Mouse (Mus musculus) lung, postnatal 14 days (tissue): ENCODE data around the gene Mcoln1.

Source experiments
- DNase-seq: peaks from one replicate; pipeline ENCODE4 v3.0.0; 2021

Gene Mcoln1

DNA sequence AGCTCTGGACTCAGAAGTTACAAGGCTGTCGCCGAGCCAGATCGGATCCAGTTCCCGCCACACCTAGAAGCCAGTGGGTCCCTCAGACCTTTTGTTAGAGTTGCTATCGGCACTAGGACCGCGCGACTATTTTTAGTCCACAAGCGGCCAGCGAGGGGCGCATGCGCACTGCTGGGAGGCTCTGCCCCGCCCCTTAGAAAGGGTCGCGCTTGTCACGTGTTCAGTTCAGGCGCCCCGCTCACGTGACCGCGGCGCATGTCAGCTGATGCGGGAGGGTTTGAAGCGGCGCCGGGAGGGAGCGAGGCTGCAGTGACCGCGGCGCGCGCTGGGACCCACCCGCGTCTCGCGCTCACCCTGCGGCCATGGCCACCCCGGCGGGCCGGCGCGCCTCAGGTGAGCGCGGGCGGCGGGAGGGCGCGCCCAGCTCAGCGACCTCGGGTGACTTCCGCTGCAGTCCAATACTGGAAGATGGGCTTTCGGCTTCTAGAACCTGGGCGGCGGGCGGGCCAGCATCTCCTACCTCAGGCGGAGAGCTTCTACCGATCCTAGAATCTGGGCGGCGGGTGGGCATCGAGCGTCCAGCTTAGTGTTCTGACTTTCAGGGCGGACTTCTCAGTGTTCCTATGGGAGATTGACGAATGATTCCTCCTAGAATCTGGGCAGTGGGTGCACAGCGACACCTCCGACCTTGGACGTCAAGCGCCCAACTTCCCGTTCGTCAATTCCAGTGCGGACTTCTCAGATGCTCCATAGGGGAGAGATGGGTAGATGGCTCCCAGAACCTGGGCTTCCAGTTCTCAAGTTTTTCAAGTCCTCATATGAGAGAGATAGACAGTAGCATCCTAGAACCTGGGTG lies at the start of gene Mcoln1:
Gene Mcoln1 (plus strand): TSS at position 223 of the 856 bp plus-strand sequence.
- DNase-seq = peak; percentile 98

DNA sequence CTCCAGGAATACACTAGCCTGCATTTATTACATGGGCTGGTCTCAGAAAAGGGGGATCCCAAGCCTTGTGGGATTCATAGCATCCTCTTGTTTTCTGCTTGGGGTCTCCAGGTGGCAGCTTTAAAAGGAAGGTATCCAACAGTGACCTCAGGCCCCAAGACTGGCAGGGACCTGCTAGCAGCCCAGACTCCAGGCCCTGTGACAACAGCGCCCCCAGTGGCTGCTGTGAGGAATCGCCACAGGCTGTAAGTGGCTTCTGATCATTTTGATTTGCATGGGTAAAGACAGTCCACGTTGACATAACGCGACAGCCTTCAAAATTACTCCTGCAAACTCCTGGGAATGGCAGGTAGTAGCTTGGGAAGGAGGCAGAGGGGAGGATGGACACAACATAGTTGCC lies 49.6 kb upstream of the Mcoln1 start:
- DNase-seq = peak; percentile 66

DNA sequence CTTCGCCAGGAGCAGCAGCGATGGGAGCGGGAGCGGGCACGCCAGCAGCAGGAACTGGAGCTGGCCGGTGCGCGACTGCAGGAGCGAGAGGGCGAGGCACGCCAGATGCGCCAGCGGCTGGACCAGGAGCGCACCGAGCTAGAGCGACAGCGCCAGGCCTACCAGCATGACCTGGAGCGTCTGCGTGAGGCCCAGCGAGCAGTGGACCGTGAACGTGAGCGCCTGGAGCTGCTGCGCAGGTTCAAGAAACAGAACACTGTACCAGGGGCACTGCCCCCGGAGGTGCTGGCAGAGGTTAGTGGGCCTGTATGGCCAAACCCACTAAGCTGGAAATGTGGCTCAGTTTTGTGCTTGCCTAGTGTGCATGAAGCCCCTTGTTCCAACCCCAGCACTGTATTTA lies 48.3 kb upstream of the Mcoln1 start:
- DNase-seq = no peak

DNA sequence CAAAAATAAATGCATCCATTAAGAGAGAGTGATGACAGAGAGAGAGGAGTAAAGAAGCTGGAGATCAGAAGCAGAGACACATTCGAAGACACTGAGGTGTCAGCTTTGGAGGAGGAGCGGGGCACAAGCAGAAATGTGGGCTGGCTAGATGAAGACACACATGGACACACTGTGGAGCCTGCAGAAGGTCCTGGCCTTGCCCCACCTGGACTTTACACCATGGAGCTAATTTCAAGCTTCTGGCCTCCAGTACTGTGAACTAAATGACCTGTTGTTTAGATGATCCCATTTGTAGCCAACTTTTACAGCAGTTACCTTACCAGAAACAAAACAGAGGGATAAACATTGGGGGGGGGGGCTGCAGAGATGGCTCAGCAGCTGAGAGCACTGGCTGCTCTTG lies 37.0 kb upstream of the Mcoln1 start:
- no peak for DNase-seq

DNA sequence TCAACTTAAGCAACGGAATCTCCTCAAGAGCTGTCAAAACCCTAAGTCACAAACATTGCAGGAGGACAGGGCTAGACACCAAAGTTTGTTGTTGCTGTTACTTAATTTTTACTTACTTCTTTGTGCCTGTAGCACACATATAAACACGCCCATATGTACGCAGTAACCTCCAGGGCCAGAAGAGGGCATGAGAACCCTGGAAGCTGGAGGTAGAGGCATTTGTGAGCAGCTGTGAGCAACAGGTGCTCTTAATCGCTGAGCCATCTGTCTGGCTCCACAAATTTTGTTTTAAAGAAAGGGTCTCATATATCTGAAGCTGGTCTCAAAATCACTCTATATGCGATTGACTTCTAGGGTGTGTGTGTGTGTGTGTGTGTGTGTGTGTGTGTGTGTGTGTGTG lies 35.9 kb upstream of the Mcoln1 start:
- DNase-seq = peak; percentile 57

DNA sequence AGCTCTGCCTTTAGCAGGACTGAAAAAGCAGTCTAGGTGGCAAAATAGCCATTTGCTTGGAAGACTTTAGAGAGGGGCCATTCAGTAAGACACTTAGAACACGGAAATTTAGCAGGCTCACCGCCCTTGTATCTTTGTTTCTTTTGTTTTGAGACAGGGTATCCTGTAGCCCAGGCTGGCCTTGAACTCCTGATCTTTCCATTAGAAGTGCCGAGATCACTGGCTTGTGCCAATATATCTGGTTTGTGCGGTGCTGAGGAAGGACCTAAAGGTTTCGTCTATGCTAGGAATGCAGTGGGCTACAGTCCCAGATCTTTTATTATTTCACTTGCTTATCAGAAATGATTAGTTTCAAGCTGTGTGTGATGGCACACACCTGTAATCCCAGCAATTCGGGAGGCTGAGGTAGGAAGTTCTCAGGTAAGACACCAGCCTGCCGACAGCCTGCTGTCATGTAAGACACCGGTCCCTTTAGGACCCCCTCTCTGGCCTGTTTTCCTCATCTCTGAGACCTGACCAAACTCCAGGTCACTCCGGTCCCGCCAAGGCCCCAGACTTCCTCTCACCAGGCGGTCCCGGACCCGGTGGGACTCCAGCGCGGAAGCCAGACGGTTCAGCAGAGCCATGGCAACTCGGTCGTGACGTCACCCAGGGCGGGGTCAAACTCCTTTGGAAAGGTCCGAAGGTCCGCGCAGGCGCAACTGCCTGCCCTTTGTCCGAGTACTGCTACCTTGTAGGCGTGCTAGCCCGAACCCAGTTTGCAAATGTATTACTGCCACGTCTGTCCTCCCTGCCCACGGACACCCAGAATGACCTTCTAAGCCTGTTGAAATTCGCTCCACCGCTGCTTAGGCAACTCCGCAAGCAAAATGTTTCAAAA lies 33.0 kb upstream of the Mcoln1 start, which contains the start of gene Pex11g:
Gene Pex11g (minus strand): TSS at position 675 of the 880 bp plus-strand sequence.
- DNase-seq = peak; percentile 100

DNA sequence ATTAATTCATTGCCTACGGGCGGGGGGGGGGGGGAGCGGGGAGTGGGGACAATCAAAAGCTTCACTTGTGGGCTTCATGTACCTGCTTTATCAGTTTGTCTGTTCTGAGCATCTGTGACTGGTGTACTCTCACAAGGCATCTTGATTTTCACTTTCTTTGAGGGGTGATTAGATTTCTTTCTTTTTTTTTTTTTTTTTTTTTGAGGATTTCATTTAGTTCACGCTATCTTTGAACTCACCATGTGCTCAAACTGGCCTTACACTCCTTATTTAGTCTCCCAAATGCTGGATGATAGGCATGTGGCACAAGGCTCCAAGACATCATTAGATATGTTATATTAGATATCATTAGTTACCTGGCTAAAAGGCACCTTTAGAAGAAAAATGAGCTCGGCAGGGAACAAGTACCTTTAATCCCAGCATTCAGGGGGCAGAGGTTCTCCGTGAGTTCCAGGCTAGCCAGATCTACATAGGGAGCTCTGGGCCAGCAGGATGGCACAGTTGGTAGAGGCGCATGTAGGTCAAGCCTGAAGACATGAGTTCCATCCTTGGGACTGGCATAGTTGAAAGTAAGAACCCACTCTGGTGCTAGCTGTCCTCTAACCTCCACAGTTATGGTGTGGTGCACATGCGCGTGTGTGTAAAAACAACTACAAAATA lies 32.2 kb upstream of the Mcoln1 start:
- no peak for DNase-seq

DNA sequence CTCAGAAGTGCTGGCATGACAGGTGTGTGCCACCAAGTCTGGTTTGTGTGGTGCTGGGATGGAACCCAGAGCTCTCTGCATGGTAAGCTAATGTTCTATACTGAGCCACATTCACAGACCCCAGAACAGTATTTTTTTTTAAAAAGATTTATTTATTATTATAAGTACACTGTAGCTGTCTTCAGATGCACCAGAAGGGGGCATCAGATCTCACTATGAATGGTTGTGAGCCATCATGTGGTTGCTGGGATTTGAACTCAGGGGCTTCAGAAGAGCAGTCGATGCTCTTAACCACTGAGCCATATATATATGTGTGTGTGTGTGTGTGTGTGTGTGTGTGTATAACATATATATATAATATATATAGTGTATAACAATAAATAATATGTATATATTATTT lies 31.4 kb upstream of the Mcoln1 start:
- no peak for DNase-seq

DNA sequence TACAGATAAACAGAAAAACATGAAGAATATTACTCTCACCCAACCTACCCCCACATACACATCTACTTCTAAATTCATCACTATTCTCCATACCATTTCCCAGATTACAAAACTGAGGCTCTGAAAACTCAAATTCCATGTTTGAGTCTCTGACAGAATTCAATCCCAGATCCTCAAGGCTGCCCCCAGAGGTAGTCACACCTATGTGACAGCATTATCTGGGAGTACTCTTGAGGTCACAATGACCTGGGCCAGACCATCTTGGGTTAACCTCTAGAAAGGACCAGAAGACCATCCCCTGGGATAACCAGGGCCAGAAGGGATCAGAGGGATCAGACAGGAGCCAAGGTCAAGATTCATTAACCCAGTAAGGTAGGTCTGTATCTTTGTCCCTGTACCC lies 29.7 kb upstream of the Mcoln1 start, which contains the start of gene Tex45:
Gene Tex45 (plus strand): TSS at position 301 of the 400 bp plus-strand sequence.
- no peak for DNase-seq

DNA sequence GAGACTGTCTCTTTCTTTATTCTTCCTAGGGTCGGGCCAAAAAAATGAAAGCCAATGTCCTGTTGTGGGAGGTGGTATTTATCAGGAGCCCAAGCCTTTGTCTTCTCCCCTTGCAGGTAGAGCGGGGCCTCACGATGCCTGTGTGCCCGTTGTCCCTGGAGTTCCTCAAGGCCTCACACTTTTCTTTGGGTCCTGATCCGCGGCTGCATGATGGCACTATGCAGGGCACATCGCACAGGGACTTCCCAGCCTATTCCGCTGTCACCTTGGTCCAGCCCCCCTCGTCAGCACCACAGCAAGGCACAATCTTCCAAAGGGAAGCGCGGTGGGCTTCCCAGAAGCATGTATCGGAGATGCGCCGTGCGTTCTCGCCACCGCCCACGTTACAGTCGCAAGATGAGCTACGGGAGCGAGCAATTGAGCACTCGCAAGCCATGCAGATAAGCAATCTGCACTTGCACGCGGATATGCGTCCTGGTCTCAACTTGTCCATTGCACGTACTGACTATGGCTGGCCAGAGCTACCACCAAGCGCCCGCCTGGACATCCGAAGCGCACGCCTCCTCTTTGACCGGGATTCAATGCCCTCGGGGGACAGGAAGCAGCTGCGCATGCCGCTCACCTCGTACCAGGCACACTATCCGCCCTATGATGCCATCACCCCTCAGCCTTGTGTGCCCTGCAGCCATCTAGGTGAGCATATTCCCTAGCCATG lies 24.4 kb upstream of the Mcoln1 start:
- DNase-seq = no peak

DNA sequence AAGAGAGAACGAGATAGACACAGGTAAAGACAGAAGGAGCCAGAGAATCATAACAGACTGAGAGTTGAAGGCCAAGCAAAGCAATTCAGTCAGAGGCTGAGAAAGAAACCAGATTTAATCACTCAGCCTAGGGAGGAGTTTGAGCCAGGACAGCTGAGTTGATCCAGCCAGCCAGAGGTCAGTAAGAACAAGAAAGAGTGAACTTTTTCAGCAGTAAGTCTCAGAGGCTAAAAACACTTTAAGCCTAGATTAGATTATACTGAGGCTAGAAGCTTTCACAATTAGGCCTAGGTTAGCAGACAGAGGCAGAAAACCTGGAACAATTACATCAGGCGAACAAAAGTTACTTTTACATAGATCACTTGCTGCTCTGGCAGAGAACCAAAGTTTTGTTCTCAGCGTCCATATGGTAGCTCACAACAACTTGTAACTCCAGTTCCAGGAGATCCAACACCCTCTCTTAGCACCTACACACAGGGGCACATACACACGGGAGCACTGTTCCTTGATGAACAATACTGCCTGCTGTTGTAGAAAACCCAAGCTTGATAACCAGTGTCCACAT lies 20.0 kb upstream of the Mcoln1 start:
- DNase-seq = no peak

DNA sequence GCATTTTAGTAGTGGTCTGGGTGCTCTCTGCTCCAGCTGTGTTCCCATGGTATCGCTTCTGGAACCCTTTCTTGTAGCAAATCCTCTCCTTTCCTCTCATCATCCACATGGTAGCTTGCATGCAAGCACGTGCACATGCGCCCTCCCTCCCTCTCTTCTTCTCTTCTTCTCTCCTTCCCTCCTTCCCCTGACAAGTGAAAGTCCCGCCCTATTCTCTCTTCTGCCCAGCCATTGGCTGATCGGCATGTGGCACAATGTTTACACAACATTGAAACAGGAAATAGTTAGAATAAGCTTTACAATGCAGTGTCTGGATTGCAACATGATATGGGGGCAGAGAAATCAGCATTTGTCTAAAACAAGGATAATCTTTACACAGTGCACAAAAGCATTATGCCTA lies 18.7 kb upstream of the Mcoln1 start:
- no peak for DNase-seq

DNA sequence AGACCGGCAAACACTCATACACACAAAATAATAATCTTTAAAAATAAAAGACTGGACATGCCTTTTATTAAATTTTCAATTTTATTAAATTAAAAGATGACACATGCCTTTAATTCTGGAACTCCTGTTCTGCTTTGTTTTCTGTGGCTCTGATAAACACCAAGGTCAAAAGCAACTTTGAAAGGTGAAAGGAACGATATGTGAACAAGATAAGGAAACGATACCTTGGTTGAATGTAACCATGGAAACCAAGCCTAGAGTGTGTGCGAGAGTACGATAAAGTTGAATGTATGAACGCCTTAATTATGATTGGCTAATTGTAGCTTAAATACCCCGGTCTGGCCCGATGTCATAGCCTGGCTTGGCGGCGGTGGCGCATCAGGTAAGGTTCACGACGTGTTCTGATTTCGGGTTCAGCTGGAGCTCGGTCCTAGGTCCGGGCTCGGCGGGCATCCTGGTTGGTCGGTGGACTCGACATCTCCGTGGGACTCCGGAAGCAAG lies 18.0 kb upstream of the Mcoln1 start:
- DNase-seq = no peak

DNA sequence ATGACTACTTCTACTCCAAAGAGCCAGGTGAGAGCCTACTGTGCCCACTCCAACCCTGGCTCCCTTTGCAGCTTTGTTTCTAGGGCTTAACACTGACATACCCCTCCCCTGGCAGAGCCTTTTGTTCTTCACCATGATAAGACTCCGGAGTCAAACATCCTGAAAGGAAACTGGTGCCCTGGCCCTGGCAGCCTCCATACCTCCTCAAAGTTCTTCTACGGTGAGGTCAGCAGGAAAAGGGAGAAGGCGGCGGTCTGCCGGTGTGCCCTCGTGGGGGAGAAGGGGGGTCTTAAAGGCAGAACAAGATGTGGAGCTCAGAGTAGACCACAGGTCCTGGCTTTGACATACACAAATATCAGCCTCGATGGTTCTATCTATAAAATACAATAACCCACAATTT lies 16.7 kb upstream of the Mcoln1 start:
- DNase-seq = peak; percentile 32

DNA sequence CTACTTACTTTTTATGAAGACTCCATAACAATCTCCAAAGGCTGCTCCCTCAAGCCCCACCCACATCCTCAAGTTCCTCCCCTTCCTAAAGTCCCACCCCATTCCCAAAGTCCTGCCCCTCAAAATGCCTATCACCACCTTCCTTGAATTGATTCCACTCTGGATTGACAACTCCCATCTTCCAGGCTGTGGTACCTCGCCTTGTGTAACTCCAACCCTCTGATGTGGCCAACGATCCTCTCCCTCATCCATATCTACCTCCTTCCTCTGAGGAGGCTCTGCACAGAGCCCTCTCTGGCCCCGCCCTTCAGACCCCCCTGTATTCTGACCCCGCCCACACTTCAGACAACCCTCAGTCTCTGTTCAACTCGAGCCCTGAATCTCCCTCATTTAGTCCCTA lies 15.1 kb upstream of the Mcoln1 start:
- no peak for DNase-seq

DNA sequence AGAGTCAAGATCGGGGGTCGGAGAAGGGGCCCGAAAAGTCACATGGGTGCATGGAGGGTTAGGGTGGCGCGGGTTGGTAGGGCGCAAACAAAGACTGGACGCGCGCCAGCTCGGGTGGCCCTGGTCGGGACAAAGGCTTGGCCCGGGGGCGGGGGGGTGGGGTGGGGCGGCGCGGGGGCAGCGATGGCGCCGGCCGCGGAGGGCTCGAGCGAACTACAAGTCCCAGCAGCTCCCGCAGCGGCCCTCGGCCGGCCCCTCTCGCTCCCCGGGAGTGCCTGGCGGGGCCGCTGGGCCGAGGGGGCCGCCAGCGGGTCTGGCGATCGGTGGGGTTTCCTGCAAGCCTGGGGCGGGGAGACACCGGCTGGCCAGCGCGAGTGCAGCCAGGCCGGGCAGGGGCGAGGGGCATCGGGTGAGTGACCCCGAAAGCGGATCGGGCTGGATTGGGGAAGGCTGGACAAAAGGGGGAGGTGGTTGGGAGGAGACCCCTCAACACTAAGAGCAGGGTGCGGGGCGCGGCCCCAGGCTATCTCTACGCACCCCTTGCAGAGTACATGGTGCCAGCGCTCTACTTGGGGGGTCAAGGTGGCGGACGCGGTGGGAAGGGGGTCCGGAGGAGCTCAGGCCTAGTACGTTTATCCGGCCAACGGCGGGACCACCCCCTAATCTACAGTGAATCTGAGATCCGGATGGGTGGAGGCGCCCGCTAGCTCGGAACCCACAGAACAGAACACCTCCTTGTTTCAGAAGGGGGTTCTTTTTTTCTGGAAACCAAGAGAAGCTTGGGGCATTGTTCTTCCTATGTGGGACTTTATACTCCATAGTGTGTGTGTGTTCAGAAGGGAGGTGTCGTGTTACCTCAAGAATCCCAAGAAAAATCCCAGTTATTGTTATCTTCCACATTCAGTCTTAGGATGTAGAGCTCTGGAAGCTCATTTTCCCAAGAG lies 7.1 kb upstream of the Mcoln1 start, which contains the start of gene Zfp358:
Gene Zfp358 (plus strand): TSS at position 238 of the 944 bp plus-strand sequence.
- peak; percentile 82 for DNase-seq

DNA sequence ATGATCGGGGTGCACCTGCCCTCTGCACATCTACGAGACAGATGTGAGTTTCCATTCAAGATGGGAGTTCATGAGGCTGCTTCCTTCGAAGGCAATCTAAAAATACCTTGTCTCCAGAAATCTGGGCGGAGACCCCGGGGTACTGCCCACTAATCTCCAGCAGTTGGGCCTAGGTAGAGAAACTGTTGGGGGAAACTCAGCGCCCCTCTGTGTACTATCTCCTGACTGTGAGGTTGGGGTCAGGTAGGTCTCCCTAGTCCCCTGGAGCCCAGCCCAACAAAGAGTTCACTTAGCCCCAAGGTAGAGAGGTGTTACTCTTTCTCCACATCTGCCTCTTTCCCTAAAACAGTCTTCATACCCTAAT lies 6.4 kb upstream of the Mcoln1 start:
- no peak for DNase-seq

DNA sequence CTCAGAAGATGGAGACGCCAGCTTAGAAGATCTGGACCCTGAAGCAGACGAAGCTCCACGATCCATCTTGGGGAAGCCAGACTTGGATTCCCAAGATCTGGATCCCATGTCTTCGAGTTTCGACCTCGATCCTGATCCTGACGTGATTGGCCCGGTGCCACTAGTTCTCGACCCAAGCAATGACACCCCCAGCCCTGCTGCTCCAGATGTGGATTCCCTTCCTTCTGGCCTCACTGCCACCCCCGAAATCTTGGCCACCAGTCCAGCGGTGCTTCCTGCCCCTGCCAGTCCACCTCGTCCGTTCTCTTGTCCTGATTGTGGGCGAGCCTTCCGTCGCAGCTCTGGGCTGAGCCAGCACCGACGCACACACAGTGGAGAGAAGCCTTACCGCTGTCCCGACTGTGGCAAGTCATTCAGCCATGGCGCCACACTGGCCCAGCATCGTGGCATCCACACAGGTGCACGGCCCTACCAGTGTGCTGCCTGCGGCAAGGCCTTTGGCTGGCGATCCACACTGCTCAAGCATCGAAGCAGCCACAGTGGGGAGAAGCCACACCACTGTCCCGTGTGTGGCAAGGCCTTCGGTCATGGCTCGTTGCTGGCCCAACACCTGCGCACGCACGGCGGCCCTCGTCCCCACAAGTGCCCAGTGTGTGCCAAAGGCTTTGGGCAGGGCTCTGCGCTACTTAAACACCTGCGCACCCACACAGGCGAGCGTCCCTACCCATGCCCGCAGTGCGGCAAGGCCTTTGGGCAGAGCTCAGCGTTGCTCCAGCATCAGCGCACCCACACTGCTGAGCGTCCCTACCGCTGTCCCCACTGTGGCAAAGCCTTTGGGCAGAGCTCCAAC lies 4.5 kb upstream of the Mcoln1 start:
- DNase-seq = no peak

DNA sequence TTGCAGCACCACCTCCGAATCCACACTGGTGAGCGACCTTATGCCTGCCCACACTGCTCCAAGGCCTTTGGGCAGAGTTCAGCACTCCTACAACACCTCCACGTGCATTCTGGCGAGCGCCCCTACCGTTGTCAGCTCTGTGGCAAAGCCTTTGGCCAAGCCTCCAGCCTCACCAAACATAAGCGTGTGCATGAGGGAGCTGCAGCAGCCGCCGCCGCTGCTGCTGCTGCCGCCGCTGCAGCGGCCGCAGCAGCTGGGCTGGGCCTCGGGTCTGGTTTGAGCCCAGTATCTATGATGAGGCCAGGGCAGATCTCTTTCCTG lies 3.9 kb upstream of the Mcoln1 start:
- DNase-seq = no peak

DNA sequence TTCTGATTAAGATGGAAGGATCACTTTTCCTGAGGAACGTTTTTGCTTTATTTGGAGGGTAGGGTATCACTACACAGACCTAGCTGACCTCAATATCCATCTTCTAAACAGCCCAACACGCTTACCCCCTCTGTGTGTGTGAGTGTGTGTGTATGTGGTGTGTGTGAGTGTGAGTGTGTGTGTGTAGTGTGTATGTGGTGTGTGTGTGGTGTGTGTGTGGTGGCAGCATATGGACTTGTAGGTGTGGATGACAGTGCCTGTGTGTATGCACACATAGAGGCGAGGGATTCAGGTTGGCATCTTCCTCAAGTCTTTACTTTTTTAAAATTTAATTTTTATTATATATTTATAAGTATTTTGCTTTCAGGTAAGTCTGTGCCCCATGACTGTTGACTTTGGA lies 1.7 kb upstream of the Mcoln1 start:
- no peak for DNase-seq
